Mouse (Mus musculus) liver, embryonic 14.5 days (tissue): ENCODE data around the gene Slc35c1.

ENCODE experiments used
- CTCF ChIP-seq: IDR thresholded peaks from 2 replicates; pipeline ENCODE4 v1.5.1; 2016; ENCODE audit warnings: antibody characterized with exemption, low read depth, control low read depth
- EP300 ChIP-seq: IDR thresholded peaks from 2 replicates; pipeline ENCODE4 v1.6.1; 2016; ENCODE audit warnings: antibody characterized with exemption, low read depth

- no peak for TF ChIP-seq CTCF
- TF ChIP-seq EP300, result no peak
Observed at GRCm38 (mm10) chr2:92403776-92404319, 56.5 kb downstream of the Slc35c1 start.
